Mouse (Mus musculus) embryonic facial prominence, embryonic 13.5 days (tissue): ENCODE results near the gene Tgm2. TPM values are rescaled to one million over a fixed set of nuclear protein-coding genes. Genes with fewer than 3 reads are reported as not detected.

Experiments used
- polyA plus RNA-seq: library from polyadenylated mRNA; unstranded; fragments of >200 nt; fragmentation: Nextera tagmentation; extraction: Ambion mirVana; gene quantifications from 2 replicates; pipeline ENCODE4 v1.2.1, GENCODE M21; 2015

Gene Tgm2
- polyA plus RNA-seq, 1 experiment from 2014 or later: 10.9 TPM

Other genes with a start within 250 kb of the Tgm2 start
- 0.39 and 0.49 TPM in 2 replicates for gene Vstm2l, start 231.8 kb downstream of the Tgm2 start, polyA plus RNA-seq
- 21.1 and 24.8 TPM in 2 replicates for gene Tti1, start 118.0 kb downstream of the Tgm2 start, polyA plus RNA-seq
- gene Rprd1b, start 117.9 kb downstream of the Tgm2 start, polyA plus RNA-seq: 50.4 and 50.8 TPM in 2 replicates
- 7.5 and 7.6 TPM in 2 replicates for gene D630003M21Rik, start 82.8 kb upstream of the Tgm2 start, polyA plus RNA-seq
- not detected in 2 replicates for gene Bpi, start 111.7 kb upstream of the Tgm2 start, polyA plus RNA-seq
- gene Lbp, start 160.1 kb upstream of the Tgm2 start, polyA plus RNA-seq: 4.2 and 6.0 TPM in 2 replicates
- 9.8 and 13.1 TPM in 2 replicates for gene Snhg11, start 229.2 kb upstream of the Tgm2 start, polyA plus RNA-seq